Mouse (Mus musculus): Measurements from ENCODE around the gene Sema5a. TPM values are rescaled to one million over a fixed set of nuclear protein-coding genes. Genes with fewer than 3 reads are reported as not detected.

Gene Sema5a
- polyA plus RNA-seq, 1 experiment, result not detected

- H3K27me3 ChIP-seq (ENCODE audit: control insufficient read depth), result no peaks in the 10 kb centered on the region
- H3K4me1 ChIP-seq (ENCODE audit: control insufficient read depth), result no peaks in the 10 kb centered on the region
- TF ChIP-seq TAL1 (IDR thresholded peaks at IDR 0.05; ENCODE audit: low read length) (no peak), GATA1 (IDR thresholded peaks at IDR 0.05; ENCODE audit: low read length) (no peak)
- no peaks in the 10 kb centered on the region for H3K36me3 ChIP-seq (ENCODE audit: control insufficient read depth)
- no peak overlapping the region for H3K4me3 ChIP-seq (replicated peaks)
- no peaks in the 10 kb centered on the region for H3K9me3 ChIP-seq (ENCODE audit: control insufficient read depth, low read length)
Observed at GRCm38 (mm10) chr15:32331037-32331436, 86.4 kb downstream of the Sema5a start.

- Histone ChIP-seq H3K36me3 (ENCODE audit: control insufficient read depth) (no peaks in the 10 kb centered on the region), H3K4me1 (ENCODE audit: control insufficient read depth) (no peaks in the 10 kb centered on the region), H3K27me3 (ENCODE audit: control insufficient read depth) (no peaks in the 10 kb centered on the region), H3K9me3 (ENCODE audit: control insufficient read depth, low read length) (no peaks in the 10 kb centered on the region), H3K4me3 (replicated peaks) (no peak overlapping the region)
- TF ChIP-seq GATA1 (IDR thresholded peaks at IDR 0.05; ENCODE audit: low read length) (no peak), TAL1 (IDR thresholded peaks at IDR 0.05; ENCODE audit: low read length) (no peak)
Observed at GRCm38 (mm10) chr15:32333456-32333855, 88.8 kb downstream of the Sema5a start.

- Histone ChIP-seq H3K4me1 (ENCODE audit: control insufficient read depth) (no peaks in the 10 kb centered on the region), H3K4me3 (replicated peaks) (no peak overlapping the region), H3K9me3 (ENCODE audit: control insufficient read depth, low read length) (no peaks in the 10 kb centered on the region), H3K27me3 (ENCODE audit: control insufficient read depth) (no peaks in the 10 kb centered on the region), H3K36me3 (ENCODE audit: control insufficient read depth) (no peaks in the 10 kb centered on the region)
- no peak for TF ChIP-seq GATA1 (IDR thresholded peaks at IDR 0.05; ENCODE audit: low read length)
- no peak for TF ChIP-seq TAL1 (IDR thresholded peaks at IDR 0.05; ENCODE audit: low read length)
Observed at GRCm38 (mm10) chr15:32337810-32338209, 93.2 kb downstream of the Sema5a start.

GRCm38 (mm10) chr15:32338721-32339290, 94.2 kb downstream of the Sema5a start:
- Histone ChIP-seq H3K27me3 (ENCODE audit: control insufficient read depth) (no peaks in the 10 kb centered on the region), H3K4me1 (ENCODE audit: control insufficient read depth) (no peaks in the 10 kb centered on the region), H3K4me3 (replicated peaks) (no peak overlapping the region), H3K36me3 (ENCODE audit: control insufficient read depth) (no peaks in the 10 kb centered on the region), H3K9me3 (ENCODE audit: control insufficient read depth, low read length) (no peaks in the 10 kb centered on the region)
- TF ChIP-seq GATA1 (IDR thresholded peaks at IDR 0.05; ENCODE audit: low read length) (no peak), TAL1 (IDR thresholded peaks at IDR 0.05; ENCODE audit: low read length) (no peak)

- Histone ChIP-seq H3K9me3 (ENCODE audit: control insufficient read depth, low read length) (no peaks in the 10 kb centered on the region), H3K4me1 (ENCODE audit: control insufficient read depth) (no peaks in the 10 kb centered on the region), H3K36me3 (ENCODE audit: control insufficient read depth) (no peaks in the 10 kb centered on the region), H3K27me3 (ENCODE audit: control insufficient read depth) (no peaks in the 10 kb centered on the region), H3K4me3 (replicated peaks) (no peak overlapping the region)
- TF ChIP-seq GATA1 (IDR thresholded peaks at IDR 0.05; ENCODE audit: low read length) (no peak), TAL1 (IDR thresholded peaks at IDR 0.05; ENCODE audit: low read length) (no peak)
Observed at GRCm38 (mm10) chr15:32339426-32339825, 94.8 kb downstream of the Sema5a start.

- H3K4me1 ChIP-seq (ENCODE audit: control insufficient read depth), result no peaks in the 10 kb centered on the region
- H3K36me3 ChIP-seq (ENCODE audit: control insufficient read depth), result no peaks in the 10 kb centered on the region
- H3K9me3 ChIP-seq (ENCODE audit: control insufficient read depth, low read length), result no peaks in the 10 kb centered on the region
- no peak overlapping the region for H3K4me3 ChIP-seq (replicated peaks)
- TF ChIP-seq TAL1 (IDR thresholded peaks at IDR 0.05; ENCODE audit: low read length) (no peak), GATA1 (IDR thresholded peaks at IDR 0.05; ENCODE audit: low read length) (no peak)
- no peaks in the 10 kb centered on the region for H3K27me3 ChIP-seq (ENCODE audit: control insufficient read depth)
Observed at GRCm38 (mm10) chr15:32341423-32341822, 96.8 kb downstream of the Sema5a start.

- TF ChIP-seq TAL1 (IDR thresholded peaks at IDR 0.05; ENCODE audit: low read length) (no peak), GATA1 (IDR thresholded peaks at IDR 0.05; ENCODE audit: low read length) (no peak)
Observed at GRCm38 (mm10) chr15:32343544-32343943, 98.9 kb downstream of the Sema5a start.

GRCm38 (mm10) chr15:32347315-32347714, 102.7 kb downstream of the Sema5a start:
- no peak overlapping the region for H3K4me3 ChIP-seq (replicated peaks)
- no peak for TF ChIP-seq TAL1 (IDR thresholded peaks at IDR 0.05; ENCODE audit: low read length)
- TF ChIP-seq GATA1 (IDR thresholded peaks at IDR 0.05; ENCODE audit: low read length), result no peak
- H3K36me3 ChIP-seq (ENCODE audit: control insufficient read depth), result no peaks in the 10 kb centered on the region
- no peaks in the 10 kb centered on the region for H3K9me3 ChIP-seq (ENCODE audit: control insufficient read depth, low read length)
- no peaks in the 10 kb centered on the region for H3K4me1 ChIP-seq (ENCODE audit: control insufficient read depth)
- no peaks in the 10 kb centered on the region for H3K27me3 ChIP-seq (ENCODE audit: control insufficient read depth)

More at GRCm38 (mm10) chr15:32343544-32343943, 98.9 kb downstream of the Sema5a start:
- H3K4me1 ChIP-seq (ENCODE audit: control insufficient read depth), result no peaks in the 10 kb centered on the region
- no peaks in the 10 kb centered on the region for H3K36me3 ChIP-seq (ENCODE audit: control insufficient read depth)
- H3K4me3 ChIP-seq (replicated peaks), result no peak overlapping the region
- H3K9me3 ChIP-seq (ENCODE audit: control insufficient read depth, low read length), result no peaks in the 10 kb centered on the region
- H3K27me3 ChIP-seq (ENCODE audit: control insufficient read depth), result no peaks in the 10 kb centered on the region

- no peak overlapping the region for H3K4me3 ChIP-seq (replicated peaks)
- no peaks in the 10 kb centered on the region for H3K9me3 ChIP-seq (ENCODE audit: control insufficient read depth, low read length)
- H3K4me1 ChIP-seq (ENCODE audit: control insufficient read depth), result no peaks in the 10 kb centered on the region
- H3K36me3 ChIP-seq (ENCODE audit: control insufficient read depth), result no peaks in the 10 kb centered on the region
- TF ChIP-seq GATA1 (IDR thresholded peaks at IDR 0.05; ENCODE audit: low read length) (no peak), TAL1 (IDR thresholded peaks at IDR 0.05; ENCODE audit: low read length) (no peak)
- no peaks in the 10 kb centered on the region for H3K27me3 ChIP-seq (ENCODE audit: control insufficient read depth)
Observed at GRCm38 (mm10) chr15:32349276-32349675, 104.7 kb downstream of the Sema5a start.

- Histone ChIP-seq H3K4me3 (replicated peaks) (no peak overlapping the region), H3K27me3 (ENCODE audit: control insufficient read depth) (no peaks in the 10 kb centered on the region), H3K9me3 (ENCODE audit: control insufficient read depth, low read length) (no peaks in the 10 kb centered on the region), H3K36me3 (ENCODE audit: control insufficient read depth) (no peaks in the 10 kb centered on the region), H3K4me1 (ENCODE audit: control insufficient read depth) (no peaks in the 10 kb centered on the region)
- TF ChIP-seq GATA1 (IDR thresholded peaks at IDR 0.05; ENCODE audit: low read length) (no peak), TAL1 (IDR thresholded peaks at IDR 0.05; ENCODE audit: low read length) (no peak)
Observed at GRCm38 (mm10) chr15:32352995-32353394, 108.4 kb downstream of the Sema5a start.
